Mouse (Mus musculus) urinary bladder, postnatal 14 days (tissue): Measurements from ENCODE around the gene Lrrc75a.
A peak's percentile ranks its signal among the peaks of the same experiment; 100 is the strongest.

ENCODE experiments used
- DNase-seq: peaks from one replicate; pipeline ENCODE4 v3.0.0; 2021; ENCODE audit warnings: low spot score

Gene Lrrc75a

GRCm38 (mm10) chr11:62615456-62615855, 32.9 kb downstream of the Lrrc75a start:
- no peak for DNase-seq

GRCm38 (mm10) chr11:62614876-62615410, 33.4 kb downstream of the Lrrc75a start:
- DNase-seq, result no peak

- DNase-seq, result peak; percentile 94
Measured at GRCm38 (mm10) chr11:62613657-62614365, 34.5 kb downstream of the Lrrc75a start.

GRCm38 (mm10) chr11:62612604-62613003, 35.7 kb downstream of the Lrrc75a start:
- no peak for DNase-seq

- no peak for DNase-seq
Measured at GRCm38 (mm10) chr11:62610304-62610703, 38.0 kb downstream of the Lrrc75a start.

GRCm38 (mm10) chr11:62608826-62609675, 39.3 kb downstream of the Lrrc75a start:
- no peak for DNase-seq

GRCm38 (mm10) chr11:62607952-62608201, 40.4 kb downstream of the Lrrc75a start:
- DNase-seq, result no peak

GRCm38 (mm10) chr11:62607170-62607951, 41.0 kb downstream of the Lrrc75a start:
- no peak for DNase-seq

- DNase-seq, result no peak
Measured at GRCm38 (mm10) chr11:62606299-62607169, 41.8 kb downstream of the Lrrc75a start.

- DNase-seq, result no peak
Measured at GRCm38 (mm10) chr11:62605619-62606298, 42.6 kb downstream of the Lrrc75a start.

GRCm38 (mm10) chr11:62604886-62605618, 43.3 kb downstream of the Lrrc75a start:
- no peak for DNase-seq

- DNase-seq, result no peak
Measured at GRCm38 (mm10) chr11:62604123-62604706, 44.1 kb downstream of the Lrrc75a start.

- no peak for DNase-seq
Measured at GRCm38 (mm10) chr11:62603312-62604056, 44.8 kb downstream of the Lrrc75a start.

- DNase-seq, result peak; percentile 96
Measured at GRCm38 (mm10) chr11:62602619-62603311, 45.6 kb downstream of the Lrrc75a start.

GRCm38 (mm10) chr11:62601732-62602618, 46.3 kb downstream of the Lrrc75a start:
- DNase-seq, result no peak

- no peak for DNase-seq
Measured at GRCm38 (mm10) chr11:62598571-62598970, 49.8 kb downstream of the Lrrc75a start.

- no peak for DNase-seq
Measured at GRCm38 (mm10) chr11:62591904-62592575, 56.3 kb downstream of the Lrrc75a start.
